Mouse (Mus musculus) cerebellum, adult 2 months (tissue): ENCODE measurements around the gene Gm20521.

Experiments used
- CTCF ChIP-seq: fragments of 200-500 bp; IDR thresholded peaks from 2 replicates; pipeline ENCODE4 v1.5.1; 2011; ENCODE audit warnings: low read depth, mild to moderate bottlenecking, control low read depth, low read length, moderate library complexity, borderline replicate concordance; ENCODE audit not compliant: insufficient read depth
- POLR2A ChIP-seq: fragments of 200-500 bp; IDR thresholded peaks from 2 replicates; pipeline ENCODE4 v1.6.1; 2011; ENCODE audit warnings: low read length, control low read depth, borderline replicate concordance; ENCODE audit not compliant: insufficient read depth

DNA sequence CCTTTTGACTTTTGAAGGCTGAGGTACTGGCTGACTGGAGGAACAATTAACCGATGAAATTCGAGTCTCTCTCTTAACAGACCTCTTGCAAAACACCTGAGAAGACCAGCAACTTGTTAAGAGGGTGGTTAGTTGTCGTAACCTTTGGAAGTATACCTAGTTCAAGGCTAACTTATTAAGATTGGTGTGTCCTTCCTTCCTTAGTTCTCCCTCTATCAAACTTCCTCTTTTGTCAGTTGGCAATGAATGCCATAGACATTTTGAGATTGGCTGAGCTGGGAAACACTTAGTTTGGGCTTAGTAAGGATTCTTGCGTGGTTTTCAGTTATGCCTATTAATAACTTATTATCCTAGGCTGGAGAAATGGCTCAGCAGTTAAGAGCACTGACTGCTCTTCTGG lies 15.2 kb upstream of the Gm20521 start:
- TF ChIP-seq CTCF (no peak), POLR2A (no peak)
